Mouse (Mus musculus): ENCODE data around the gene Pycr1.

GRCm38 (mm10) chr11:120629341-120629730 lies 14.2 kb downstream of the Pycr1 start:
- TF ChIP-seq CTCF (IDR thresholded peaks at IDR 0.05; ENCODE audit: borderline replicate concordance, insufficient read depth, low read length) = no peak
- no peak for TF ChIP-seq POLR2A (IDR thresholded peaks at IDR 0.05; ENCODE audit: low read depth, low read length)

All from embryonic fibroblast, embryonic 13.5 days (primary cell).